Mouse (Mus musculus) frontal cortex, postnatal 25 days (tissue): ENCODE data around the gene Arl5a.

Source experiments
- DNase-seq, 2 experiments: peaks; one replicate each; pipeline ENCODE4 v3.0.0; 2022; ENCODE audit warnings: low spot score in 2 of 2

Arl5a gene

GRCm38 (mm10) chr2:52361086-52361485 is 63.6 kb downstream of the Arl5a start:
- no peak for DNase-seq

GRCm38 (mm10) chr2:52359722-52360121 is 65.0 kb downstream of the Arl5a start:
- DNase-seq = no peak

GRCm38 (mm10) chr2:52358156-52358555 is 66.5 kb downstream of the Arl5a start:
- DNase-seq = no peak

- no peak for DNase-seq
These were observed 73.7 kb downstream of the Arl5a start for GRCm38 (mm10) chr2:52351029-52351428.
